Comparison of ENCODE assay signal across 10 mouse cellular contexts in the genomic region with DNA sequence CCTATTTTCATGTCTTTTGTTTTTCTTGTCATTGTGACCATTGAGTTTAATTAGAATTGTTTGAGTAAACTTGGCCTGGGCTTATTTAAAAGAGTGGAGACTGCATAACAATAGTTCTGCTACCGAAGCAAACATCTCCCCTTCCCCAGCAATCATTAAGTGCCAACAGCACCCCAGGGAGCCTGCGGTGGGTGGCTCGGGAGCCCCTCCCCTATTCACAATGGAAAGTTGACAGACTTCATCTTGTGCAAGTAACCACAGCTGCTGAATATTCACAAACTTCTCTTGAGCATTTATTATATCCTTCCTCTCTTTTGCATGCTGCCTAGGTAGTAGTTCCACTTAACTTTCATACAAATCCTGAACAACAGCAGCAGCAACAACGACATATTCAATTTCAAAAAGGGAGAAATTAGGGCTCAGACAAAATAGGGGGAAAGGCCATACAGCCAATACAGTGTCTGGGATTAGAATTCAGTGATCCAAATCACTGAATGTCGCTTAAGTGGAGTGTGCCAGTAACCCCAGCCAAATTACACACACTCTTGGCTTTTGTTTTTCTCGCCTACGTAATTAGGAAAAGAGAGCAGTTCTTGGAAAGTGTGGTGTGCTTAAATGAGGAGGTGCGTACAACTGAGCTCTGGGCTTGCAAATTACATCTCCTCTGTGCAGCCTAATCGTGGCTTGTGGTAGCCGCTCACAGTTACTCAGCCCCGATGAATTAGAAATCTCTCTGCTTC. TPM values are rescaled to one million over a fixed set of nuclear protein-coding genes. Genes with fewer than 3 reads are reported as not detected.
A peak's percentile ranks its signal among the peaks of the same experiment; 100 is the strongest.
DNase-seq lines count a peak whose midpoint lies in the region; ATAC-seq lines count a peak whose summit lies in the region.
"Had no signal": no experiment of that assay in that cellular context is flagged by ENCODE, and none has a peak within 500 bp of the region (broad histone marks: within the 10 kb centered on the region; RNA-seq: fewer than 3 reads in every experiment).

No protein-coding gene starts in this region.

- H3K36me3 ChIP-seq in kidney, embryonic 15.5 days: no peaks in the 10 kb centered on the region
- no peaks in the 10 kb centered on the region for H3K36me3 ChIP-seq in midbrain, embryonic 15.5 days (replicated peaks)
- H3K36me3 ChIP-seq: heart, embryonic 15.5 days had no signal

- peaks cover 7% of the 10 kb centered on the region; the same call in 1 of the 2 replicates for H3K4me1 ChIP-seq in kidney, embryonic 15.5 days
- peaks cover 10% of the 10 kb centered on the region for H3K4me1 ChIP-seq in midbrain, embryonic 15.5 days
- H3K4me1 ChIP-seq: heart, embryonic 15.5 days had no signal

- peak overlapping the region; percentile 28 for H3K4me2 ChIP-seq in kidney, embryonic 15.5 days
- no peak overlapping the region for H3K4me2 ChIP-seq in midbrain, embryonic 15.5 days
- H3K4me2 ChIP-seq: heart, embryonic 15.5 days had no signal

- H3K9ac ChIP-seq in kidney, embryonic 15.5 days: no peak overlapping the region
- H3K9ac ChIP-seq in midbrain, embryonic 15.5 days: no peak overlapping the region
- H3K9ac ChIP-seq: heart, embryonic 15.5 days had no signal

- H3K9me3 ChIP-seq in kidney, embryonic 15.5 days (replicated peaks): no peaks in the 10 kb centered on the region
- no peaks in the 10 kb centered on the region for H3K9me3 ChIP-seq in midbrain, embryonic 15.5 days
- H3K9me3 ChIP-seq: heart, embryonic 15.5 days had no signal

- no peaks in the 10 kb centered on the region for H3K27me3 ChIP-seq in kidney, embryonic 15.5 days
- H3K27me3 ChIP-seq in midbrain, embryonic 15.5 days (replicated peaks): no peaks in the 10 kb centered on the region
- H3K27me3 ChIP-seq: heart, embryonic 15.5 days had no signal

- H3K27ac ChIP-seq in kidney, embryonic 15.5 days: no peak overlapping the region
- no peak overlapping the region for H3K27ac ChIP-seq in midbrain, embryonic 15.5 days
- H3K27ac ChIP-seq: heart, embryonic 15.5 days; macrophage had no signal

- ATAC-seq in kidney, embryonic 15.5 days (replicated peaks; ENCODE audit: low FRiP score): no peak
- ATAC-seq in midbrain, embryonic 15.5 days (replicated peaks): peak; percentile 56

- H3K4me3 ChIP-seq in kidney, embryonic 15.5 days (replicated peaks): no peak overlapping the region
- no peak overlapping the region for H3K4me3 ChIP-seq in midbrain, embryonic 15.5 days
- H3K4me3 ChIP-seq: heart, embryonic 15.5 days had no signal

- DNase-seq in adrenal gland, postnatal 10 days: peak; percentile 44
- DNase-seq in adrenal gland, adult 18-20 months (ENCODE audit: low spot score in 2 of 2): no peak
- DNase-seq in layer of hippocampus, adult 11-12 months (ENCODE audit: low spot score): peak; percentile 19
- no peak for DNase-seq in layer of hippocampus, postnatal 25 days (ENCODE audit: extremely low spot score in 1 of 2, low spot score in 1 of 2)
- no peak for DNase-seq in MN1 (ENCODE audit: low spot score)
- DNase-seq in urinary bladder, postnatal 4 days (ENCODE audit: low spot score in 2 of 2): no peak

- 21% methylated on average over 11 of the region's 11 CpGs for WGBS in kidney, embryonic 15.5 days
- 16% methylated on average over 11 of the region's 11 CpGs for WGBS in midbrain, embryonic 15.5 days

RNA-seq across cellular contexts. Expression of a gene that starts 15.4 kb away (rescaled TPM):
- total RNA-seq in adrenal gland, postnatal 10 days (2021): not detected
- total RNA-seq in adrenal gland, adult 18-20 months (2021): not detected
- not detected for total RNA-seq in layer of hippocampus, postnatal 25 days (2021)
- polyA plus RNA-seq in kidney, embryonic 15.5 days (2015; fragmentation: Nextera tagmentation; extraction: Ambion mirVana): 0.08 and 0.12 TPM in 2 replicates
- not detected in 2 replicates for polyA plus RNA-seq in midbrain, embryonic 15.5 days (2015; fragmentation: Nextera tagmentation; extraction: Ambion mirVana)

Comparison
In these comparisons a context has a peak if more than half of its experiments do, and no peak if none do; other contexts are left out.
1. DNase-seq: peak in adrenal gland, postnatal 10 days (single experiment) and layer of hippocampus, adult 11-12 months (single experiment); none in adrenal gland, adult 18-20 months (0 of 2), layer of hippocampus, postnatal 25 days (0 of 2), MN1 (single experiment) and urinary bladder, postnatal 4 days (0 of 2).